Mouse (Mus musculus) CH12.LX (cell line): Measurements from ENCODE around the gene B3gnt5. TPM values are rescaled to one million over a fixed set of nuclear protein-coding genes. Genes with fewer than 3 reads are reported as not detected.

Experiments
- DNase-seq: peaks from one replicate; pipeline ENCODE4 v3.0.0-alpha.2; 2013; ENCODE audit errors: extremely low read depth
- H3K27ac ChIP-seq: 2 replicates; pipeline ENCODE4 v1.5.1; 2012; ENCODE audit warnings: low read depth, mild to moderate bottlenecking, control low read depth, moderate library complexity; ENCODE audit not compliant: insufficient read depth
- H3K27me3 ChIP-seq: replicated peaks from 2 replicates; pipeline ENCODE3; 2012; ENCODE audit warnings: inconsistent platforms
- H3K36me3 ChIP-seq, 2 experiments: replicated peaks in 1 of 2; 2 replicates each; pipeline versions ENCODE3 to v1.6.1; 2012; ENCODE audit warnings: inconsistent platforms in 1 of 2, low read length in 1 of 2, mild to moderate bottlenecking in 1 of 2, mixed read lengths in 1 of 2, moderate library complexity in 1 of 2; ENCODE audit not compliant: control insufficient read depth in 1 of 2, insufficient read depth in 1 of 2
- H3K4me1 ChIP-seq, 2 experiments: 2 replicates each; pipeline ENCODE4 v1.6.1; 2012; ENCODE audit warnings: inconsistent platforms in 1 of 2, moderate library complexity in 1 of 2; ENCODE audit not compliant: insufficient read depth in 2 of 2, control insufficient read depth in 1 of 2
- H3K4me2 ChIP-seq: 2 replicates; pipeline ENCODE4 v1.6.1; 2012; ENCODE audit warnings: low read depth, mild to moderate bottlenecking, control low read depth; ENCODE audit not compliant: poor library complexity, insufficient read depth, severe bottlenecking
- H3K4me3 ChIP-seq, 3 experiments: fragments of 150-350 bp in 1 of 3; sonication (generic) in 1 of 3; replicated peaks in 1 of 3; 2 replicates each; pipeline versions ENCODE3 to v1.5.1; 2011 to 2012; ENCODE audit warnings: low read depth in 2 of 3, low read length in 2 of 3, mild to moderate bottlenecking in 2 of 3, moderate library complexity in 2 of 3, control low read depth in 1 of 3, improper control_type of control experiment in 1 of 3, inconsistent platforms in 1 of 3, mixed read lengths in 1 of 3; ENCODE audit not compliant: poor library complexity in 1 of 3
- H3K79me2 ChIP-seq: replicated peaks from 2 replicates; pipeline ENCODE4 v1.6.1; 2012; ENCODE audit warnings: mild to moderate bottlenecking, moderate library complexity; ENCODE audit not compliant: control insufficient read depth, poor library complexity, insufficient read depth, severe bottlenecking; ENCODE audit errors: extremely low read depth
- H3K9ac ChIP-seq: 2 replicates; pipeline ENCODE4 v1.6.1; 2012; ENCODE audit warnings: low read depth, mild to moderate bottlenecking, control low read depth, moderate library complexity; ENCODE audit not compliant: insufficient read depth
- H3K9me3 ChIP-seq: replicated peaks from 2 replicates; pipeline ENCODE3; 2012; ENCODE audit warnings: low read length, inconsistent platforms, mixed read lengths
- BHLHE40 ChIP-seq: IDR thresholded peaks from 2 replicates; pipeline ENCODE4 v1.6.1; 2011; ENCODE audit warnings: mild to moderate bottlenecking, low read depth, low read length, improper control_type of control experiment
- CHD2 ChIP-seq: IDR thresholded peaks from 2 replicates; pipeline ENCODE4 v1.6.1; 2011; ENCODE audit warnings: low read length, improper control_type of control experiment
- CTCF ChIP-seq, 2 experiments: IDR thresholded peaks in 1 of 2; conservative IDR thresholded peaks in 1 of 2; 2 replicates each; pipeline ENCODE4 v1.5.1; 2011 to 2012; ENCODE audit warnings: low read depth in 2 of 2, low read length in 2 of 2, improper control_type of control experiment in 1 of 2, inconsistent platforms in 1 of 2, mild to moderate bottlenecking in 1 of 2, moderate library complexity in 1 of 2
- E2F4 ChIP-seq: IDR thresholded peaks from 2 replicates; pipeline ENCODE4 v1.6.1; 2011; ENCODE audit warnings: low read depth, low read length, improper control_type of control experiment; ENCODE audit not compliant: insufficient replicate concordance
- ELF1 ChIP-seq: IDR thresholded peaks from 2 replicates; pipeline ENCODE4 v1.6.1; 2014; ENCODE audit warnings: low read depth, mild to moderate bottlenecking, inconsistent platforms, low read length, improper control_type of control experiment
- EP300 ChIP-seq: IDR thresholded peaks from 2 replicates; pipeline ENCODE4 v1.6.1; 2011; ENCODE audit warnings: low read length, improper control_type of control experiment
- ETS1 ChIP-seq: conservative IDR thresholded peaks from 2 replicates; pipeline ENCODE4 v1.6.1; 2012; ENCODE audit warnings: low read depth, mild to moderate bottlenecking, inconsistent platforms, low read length, improper control_type of control experiment, moderate library complexity
- HCFC1 ChIP-seq: IDR thresholded peaks from 2 replicates; pipeline ENCODE4 v1.6.1; 2012; ENCODE audit warnings: low read depth, mild to moderate bottlenecking, inconsistent platforms, low read length, improper control_type of control experiment
- IRF4 ChIP-seq: IDR thresholded peaks from 2 replicates; pipeline ENCODE4 v1.6.1; 2014; ENCODE audit warnings: low read depth, mild to moderate bottlenecking, inconsistent platforms, low read length, improper control_type of control experiment
- JUN ChIP-seq: IDR thresholded peaks from 2 replicates; pipeline ENCODE4 v1.6.1; 2011; ENCODE audit warnings: low read depth, mild to moderate bottlenecking, low read length, improper control_type of control experiment, moderate library complexity; ENCODE audit not compliant: insufficient read depth
- JUND ChIP-seq: conservative IDR thresholded peaks from 2 replicates; pipeline ENCODE4 v1.6.1; 2011; ENCODE audit warnings: low read depth, low read length, improper control_type of control experiment
- KAT2A ChIP-seq: IDR thresholded peaks from 2 replicates; pipeline ENCODE4 v1.6.1; 2012; ENCODE audit warnings: low read length, improper control_type of control experiment, inconsistent platforms; ENCODE audit not compliant: insufficient replicate concordance
- MAFK ChIP-seq: IDR thresholded peaks from 2 replicates; pipeline ENCODE4 v1.6.1; 2011; ENCODE audit warnings: low read length, improper control_type of control experiment; ENCODE audit not compliant: insufficient replicate concordance
- MAX ChIP-seq: IDR thresholded peaks from 2 replicates; pipeline ENCODE4 v1.6.1; 2011; ENCODE audit warnings: low read length, improper control_type of control experiment
- MAZ ChIP-seq: IDR thresholded peaks from 2 replicates; pipeline ENCODE4 v1.6.1; 2012; ENCODE audit warnings: low read depth, mild to moderate bottlenecking, inconsistent platforms, low read length, improper control_type of control experiment, moderate library complexity
- MEF2A ChIP-seq: IDR thresholded peaks from 2 replicates; pipeline ENCODE4 v1.6.1; 2014; ENCODE audit warnings: low read depth, mild to moderate bottlenecking, inconsistent platforms, low read length, improper control_type of control experiment, borderline replicate concordance
- MXI1 ChIP-seq: IDR thresholded peaks from 2 replicates; pipeline ENCODE4 v1.6.1; 2011; ENCODE audit warnings: mild to moderate bottlenecking, low read depth, low read length, improper control_type of control experiment
- MYC ChIP-seq: IDR thresholded peaks from 2 replicates; pipeline ENCODE4 v1.6.1; 2011; ENCODE audit warnings: low read depth, mild to moderate bottlenecking, improper control_type of control experiment, low read length
- NRF1 ChIP-seq: IDR thresholded peaks from 2 replicates; pipeline ENCODE4 v1.6.1; 2014; ENCODE audit warnings: low read depth, mild to moderate bottlenecking, inconsistent platforms, low read length, improper control_type of control experiment, moderate library complexity
- PAX5 ChIP-seq: IDR thresholded peaks from 2 replicates; pipeline ENCODE4 v1.6.1; 2012; ENCODE audit warnings: low read length, inconsistent platforms, mixed read lengths
- POLR2A ChIP-seq: IDR thresholded peaks from 2 replicates; pipeline ENCODE4 v1.6.1; 2011; ENCODE audit warnings: low read depth, mild to moderate bottlenecking, improper control_type of control experiment, low read length
- RAD21 ChIP-seq: IDR thresholded peaks from 2 replicates; pipeline ENCODE4 v1.6.1; 2011; ENCODE audit warnings: low read depth, mild to moderate bottlenecking, low read length, improper control_type of control experiment, moderate library complexity
- RCOR1 ChIP-seq: conservative IDR thresholded peaks from 2 replicates; pipeline ENCODE4 v1.6.1; 2012; ENCODE audit warnings: low read depth, mild to moderate bottlenecking, inconsistent platforms, low read length, improper control_type of control experiment
- SIN3A ChIP-seq: IDR thresholded peaks from 2 replicates; pipeline ENCODE4 v1.6.1; 2012; ENCODE audit warnings: low read length, improper control_type of control experiment, inconsistent platforms
- SMC3 ChIP-seq: IDR thresholded peaks from 2 replicates; pipeline ENCODE4 v1.6.1; 2011; ENCODE audit warnings: low read depth, low read length, improper control_type of control experiment
- TBP ChIP-seq: conservative IDR thresholded peaks from 2 replicates; pipeline ENCODE4 v1.6.1; 2011; ENCODE audit warnings: low read depth, low read length, improper control_type of control experiment
- TCF12 ChIP-seq: IDR thresholded peaks from 2 replicates; pipeline ENCODE4 v1.6.1; 2014; ENCODE audit warnings: low read depth, mild to moderate bottlenecking, inconsistent platforms, low read length, improper control_type of control experiment
- UBTF ChIP-seq: IDR thresholded peaks from 2 replicates; pipeline ENCODE4 v1.6.1; 2012; ENCODE audit warnings: low read depth, mild to moderate bottlenecking, inconsistent platforms, low read length, improper control_type of control experiment, moderate library complexity
- USF2 ChIP-seq: conservative IDR thresholded peaks from 2 replicates; pipeline ENCODE4 v1.6.1; 2011; ENCODE audit warnings: low read depth, low read length, improper control_type of control experiment
- ZC3H11A ChIP-seq: IDR thresholded peaks from 2 replicates; pipeline ENCODE4 v1.6.1; 2012; ENCODE audit warnings: low read depth, mild to moderate bottlenecking, inconsistent platforms, low read length, improper control_type of control experiment
- ZKSCAN1 ChIP-seq: IDR thresholded peaks from 2 replicates; pipeline ENCODE4 v1.6.1; 2012; ENCODE audit warnings: low read depth, inconsistent platforms, low read length, improper control_type of control experiment, borderline replicate concordance
- dilution Hi-C: fragments of 300-500 bp; cut with MboI; formaldehyde crosslinking; loops from 2 replicates; pipeline ENCODE4 v1.14.3; 2020; ENCODE audit warnings: low sequenced_read_pairs; ENCODE audit not compliant: extremely low pct_unique_long_range_greater_than_20kb, extremely low pct_ligation_motif_present
- in situ Hi-C: fragments of 300-500 bp; cut with MboI; formaldehyde crosslinking; loops from 3 replicates; pipeline ENCODE4 v1.14.3; 2019; ENCODE audit warnings: low sequenced_read_pairs, low pct_ligation_motif_present, low pct_unique_long_range_greater_than_20kb, mixed read lengths
- polyA plus RNA-seq: library from polyadenylated mRNA; unstranded; fragments of >175 nt; gene quantifications from 2 replicates; pipeline ENCODE4 v1.2.1, GENCODE M21; 2012; ENCODE audit warnings: low read depth; ENCODE audit not compliant: insufficient read length
- total RNA-seq, 2 experiments: library from RNA; depleted of rRNA; stranded (reverse); fragments of 300-350 nt in 1 of 2; fragments of >200 nt in 1 of 2; gene quantifications; 2 replicates each; pipeline ENCODE4 v1.2.3; 2012 to 2014

Gene B3gnt5
- total and polyA plus RNA-seq, 3 experiments: 1.9 to 6.3 (median 3.4) TPM

DNA sequence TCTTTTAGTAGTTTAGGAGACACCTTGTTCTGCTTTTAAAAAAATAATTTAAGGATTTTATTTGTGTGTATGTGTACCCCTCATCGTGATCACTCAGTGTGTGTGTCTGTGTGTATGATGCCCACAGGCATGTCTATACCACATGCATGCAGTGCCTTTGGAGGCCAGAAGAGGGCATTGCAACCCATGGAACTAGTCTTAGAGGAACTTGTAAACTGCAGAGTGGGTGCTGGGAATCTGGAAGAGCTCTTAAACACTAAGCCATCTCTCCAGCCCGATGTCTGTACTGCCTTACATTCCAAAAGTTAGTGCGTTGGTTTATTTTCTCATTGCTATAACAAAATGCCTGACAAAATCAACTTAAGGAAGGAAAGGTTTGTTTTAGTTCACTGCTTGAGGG is 6.1 kb downstream of the B3gnt5 start:
- Histone ChIP-seq H3K27me3 (peaks cover 6% of the 10 kb centered on the region), H3K36me3 (peaks cover 0 to 14% of the 10 kb centered on the region in 2 experiments), H3K79me2 (no peaks in the 10 kb centered on the region; the same call in 1 of the 2 replicates), H3K4me3 (no peak overlapping the region), H3K4me1 (peaks cover 2 to 23% of the 10 kb centered on the region in 2 experiments; a peak in 3 of 4 replicates), H3K9ac (no peak overlapping the region), H3K9me3 (peaks cover 5% of the 10 kb centered on the region), H3K4me2 (no peak overlapping the region), H3K27ac (no peak overlapping the region)
- dilution Hi-C loops (no loop called here), in situ Hi-C loops (no loop called here)
- peak in 1 of 2 experiments; percentile 34; a peak in 1 of 4 replicates for TF ChIP-seq CTCF (conservative IDR thresholded peaks at IDR 0.05 in 1 of 2, IDR thresholded peaks at IDR 0.05 in 1 of 2; ENCODE audit: low read depth in 2 of 2, low read length in 2 of 2)
- TF ChIP-seq TCF12: no peak
- TF ChIP-seq RAD21: no peak; the same call in 1 of the 2 replicates
- peak; percentile 10 for DNase-seq

DNA sequence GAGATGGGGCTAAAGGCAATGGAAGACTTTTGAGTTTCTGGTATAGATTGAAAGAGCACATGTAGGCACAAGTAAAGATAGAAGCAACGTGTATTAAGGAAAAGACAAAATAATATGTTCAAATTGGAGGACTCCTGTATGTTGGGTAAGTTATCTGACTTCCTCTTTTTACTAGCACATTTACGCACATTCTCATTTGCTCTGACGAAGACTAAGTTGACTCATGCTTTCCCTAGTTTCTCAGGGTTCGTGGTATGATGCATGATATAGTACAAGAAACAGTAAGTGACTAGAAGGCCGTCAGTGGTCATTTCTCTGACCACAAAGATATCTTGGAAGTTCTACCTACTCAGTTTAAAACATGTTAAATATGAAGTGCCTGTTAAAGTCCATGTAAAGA is 8.0 kb downstream of the B3gnt5 start:
- Histone ChIP-seq H3K4me1 (peaks cover 0 to 9% of the 10 kb centered on the region in 2 experiments; a peak in 1 of 4 replicates), H3K4me2 (peak overlapping the region; percentile 21; the same call in 1 of the 2 replicates), H3K9ac (no peak overlapping the region), H3K36me3 (peaks cover 0 to 14% of the 10 kb centered on the region in 2 experiments), H3K27ac (no peak overlapping the region), H3K79me2 (no peaks in the 10 kb centered on the region; the same call in 1 of the 2 replicates), H3K27me3 (peaks cover 2% of the 10 kb centered on the region), H3K9me3 (peaks cover 5% of the 10 kb centered on the region), H3K4me3 (no peak overlapping the region)
- dilution Hi-C loops (no loop called here), in situ Hi-C loops (no loop called here)
- DNase-seq: peak; percentile 73
- no peak for TF ChIP-seq UBTF
- TF ChIP-seq SIN3A: no peak
- no peak for TF ChIP-seq SMC3
- TF ChIP-seq ELF1: 0 out of 2 replicates have a peak, but pooled peaks have one; percentile 22
- TF ChIP-seq E2F4: no peak
- no peak for TF ChIP-seq NRF1
- TF ChIP-seq ZC3H11A: no peak
- no peak for TF ChIP-seq POLR2A
- 0 out of 2 replicates have a peak, but pooled peaks have one; percentile 16 for TF ChIP-seq MAFK
- TF ChIP-seq ETS1: peak; percentile 84
- peak; percentile 78 for TF ChIP-seq MAX
- TF ChIP-seq USF2: no peak
- no peak for TF ChIP-seq KAT2A
- no peak for TF ChIP-seq MAZ
- TF ChIP-seq HCFC1: no peak
- TF ChIP-seq TCF12: peak; percentile 45; the same call in 1 of the 2 replicates
- TF ChIP-seq PAX5: no peak
- TF ChIP-seq TBP: no peak
- TF ChIP-seq JUN: peak; percentile 61
- peak; percentile 74 for TF ChIP-seq BHLHE40
- peak; percentile 90 for TF ChIP-seq EP300
- peak; percentile 82; the same call in 1 of the 2 replicates for TF ChIP-seq MYC
- no peak for TF ChIP-seq ZKSCAN1
- peak; percentile 83 for TF ChIP-seq IRF4
- TF ChIP-seq CTCF (conservative IDR thresholded peaks at IDR 0.05 in 1 of 2, IDR thresholded peaks at IDR 0.05 in 1 of 2; ENCODE audit: low read depth in 2 of 2, low read length in 2 of 2): no peak
- no peak for TF ChIP-seq MXI1
- TF ChIP-seq MEF2A: peak; percentile 75; the same call in 1 of the 2 replicates
- peak; percentile 62 for TF ChIP-seq CHD2
- TF ChIP-seq JUND: peak; percentile 89
- 0 out of 2 replicates have a peak, but pooled peaks have one; percentile 32 for TF ChIP-seq RCOR1
